Mouse (Mus musculus) macrophage (primary cell): ENCODE measurements around the gene Ccdc187. TPM values are rescaled to one million over a fixed set of nuclear protein-coding genes. Genes with fewer than 3 reads are reported as not detected.

Source experiments
- H3K27ac ChIP-seq: fragments of 350-480 bp; formaldehyde crosslinking; 2 replicates; pipeline ENCODE4 v1.9.0; 2021
- H3K36me3 ChIP-seq: fragments of 350-480 bp; formaldehyde crosslinking; 2 replicates; pipeline ENCODE4 v1.9.0; 2021; ENCODE audit errors: inconsistent target
- H3K4me3 ChIP-seq: fragments of 350-480 bp; formaldehyde crosslinking; 2 replicates; pipeline ENCODE4 v1.9.0; 2021; ENCODE audit errors: inconsistent target
- H3K79me2 ChIP-seq: fragments of 350-480 bp; formaldehyde crosslinking; 2 replicates; pipeline ENCODE4 v1.9.0; 2021; ENCODE audit errors: inconsistent target
- WGBS: methylation state at CpG from one replicate; pipeline ENCODE4 v1.1.7; 2026; ENCODE audit warnings: inconsistent platforms; ENCODE audit not compliant: missing documents; 5-methylcytosine and 5-hydroxymethylcytosine counted together
- polyA plus RNA-seq: library from polyadenylated mRNA; stranded (reverse); fragments of 250-400 nt; gene quantifications from 3 replicates; pipeline ENCODE4 v1.2.4, GENCODE M21; 2018; ENCODE audit warnings: inconsistent platforms

Gene Ccdc187
- polyA plus RNA-seq, 1 experiment from 2014 or later, result not detected

DNA sequence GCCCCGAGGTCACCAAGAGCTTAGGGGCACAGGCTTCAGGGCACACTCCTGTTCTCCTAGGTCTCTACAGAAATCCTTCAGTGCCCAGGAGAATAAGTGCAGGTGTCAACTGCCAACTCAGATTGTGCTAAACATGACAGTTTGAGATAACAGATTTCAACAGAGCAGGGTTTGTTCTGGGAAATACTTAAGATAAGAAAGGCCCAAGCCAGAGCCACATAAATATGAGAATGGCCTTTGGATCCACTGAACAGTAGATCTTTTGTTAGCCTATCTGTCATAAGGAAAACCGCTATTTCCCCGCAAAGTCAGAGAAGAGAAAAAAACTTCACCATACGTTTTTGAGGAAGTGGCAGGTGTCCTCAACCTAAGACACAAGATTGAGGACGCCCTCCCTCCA is 60.1 kb downstream of the Ccdc187 start:
- no peaks in the 10 kb centered on the region for H3K79me2 ChIP-seq
- no peak overlapping the region for H3K27ac ChIP-seq
- no peaks in the 10 kb centered on the region for H3K36me3 ChIP-seq
- H3K4me3 ChIP-seq, result no peak overlapping the region
- WGBS, result 88% methylated on average over 5 of the region's 5 CpGs

DNA sequence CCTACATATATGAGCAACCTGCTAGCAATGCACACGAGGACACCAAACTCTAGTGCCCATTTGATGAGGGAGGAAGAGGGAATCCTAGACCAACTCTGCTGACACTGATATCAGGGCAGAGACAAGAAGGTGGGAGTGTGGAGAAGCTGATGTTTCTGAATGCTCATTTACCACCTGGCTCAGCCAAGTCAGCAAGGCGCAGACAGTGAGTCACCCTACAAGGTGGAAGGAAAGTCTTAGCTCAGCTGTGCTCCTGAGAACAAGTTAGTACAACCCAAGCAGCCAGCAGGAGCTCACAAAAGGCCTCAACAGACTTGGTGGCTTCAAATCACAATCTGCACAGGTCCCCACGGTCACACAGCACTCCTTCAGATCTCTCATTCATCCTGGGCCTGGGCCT is 63.0 kb downstream of the Ccdc187 start:
- Histone ChIP-seq H3K27ac (no peak overlapping the region), H3K4me3 (no peak overlapping the region), H3K79me2 (no peaks in the 10 kb centered on the region), H3K36me3 (no peaks in the 10 kb centered on the region)
- 92% methylated on average over 3 of the region's 3 CpGs for WGBS

DNA sequence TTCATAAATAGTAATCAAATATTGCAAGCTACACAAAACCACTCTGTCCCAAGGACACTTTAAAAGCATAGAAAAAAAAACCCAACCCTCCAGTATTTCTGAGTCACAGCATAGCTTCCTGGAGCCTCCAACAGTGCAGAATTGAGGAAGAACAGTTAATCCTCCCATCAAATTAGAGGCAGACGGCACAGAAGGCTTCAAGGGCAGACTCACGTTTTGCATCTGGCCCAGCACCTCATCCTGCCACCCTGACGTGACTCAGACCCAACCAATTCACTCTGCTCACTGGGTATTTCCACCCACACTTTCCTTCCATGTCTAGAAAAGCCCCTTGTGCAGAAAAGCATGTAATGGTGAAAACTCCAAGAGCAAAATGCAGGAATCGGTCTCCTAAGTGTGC is 64.1 kb downstream of the Ccdc187 start:
- 59% methylated on average over 4 of the region's 4 CpGs for WGBS
- Histone ChIP-seq H3K27ac (no peak overlapping the region), H3K4me3 (no peak overlapping the region), H3K36me3 (no peaks in the 10 kb centered on the region), H3K79me2 (no peaks in the 10 kb centered on the region)

DNA sequence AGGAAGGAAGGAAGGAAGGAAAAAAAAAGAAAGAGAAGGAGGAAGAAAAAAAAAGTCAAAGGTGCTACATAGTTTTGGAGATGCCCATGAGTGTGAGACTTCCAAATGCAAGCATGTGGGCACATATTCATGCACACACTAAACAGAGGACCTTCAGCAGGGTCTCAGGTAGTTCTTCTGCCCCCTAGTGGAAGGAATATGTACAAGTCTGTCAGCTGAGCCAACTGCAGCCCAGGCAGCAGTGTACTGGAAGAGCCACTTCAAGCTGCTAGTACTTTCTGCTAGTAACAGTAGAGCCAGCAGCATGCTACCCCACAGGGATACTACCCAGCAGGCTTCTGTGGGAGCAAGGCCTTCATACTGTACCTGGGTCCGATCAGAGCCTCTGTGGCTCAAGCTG is 66.6 kb downstream of the Ccdc187 start:
- Histone ChIP-seq H3K27ac (no peak overlapping the region), H3K79me2 (no peaks in the 10 kb centered on the region), H3K36me3 (no peaks in the 10 kb centered on the region), H3K4me3 (no peak overlapping the region)
- WGBS, result 100% methylated on average over 1 of the region's 1 CpGs

DNA sequence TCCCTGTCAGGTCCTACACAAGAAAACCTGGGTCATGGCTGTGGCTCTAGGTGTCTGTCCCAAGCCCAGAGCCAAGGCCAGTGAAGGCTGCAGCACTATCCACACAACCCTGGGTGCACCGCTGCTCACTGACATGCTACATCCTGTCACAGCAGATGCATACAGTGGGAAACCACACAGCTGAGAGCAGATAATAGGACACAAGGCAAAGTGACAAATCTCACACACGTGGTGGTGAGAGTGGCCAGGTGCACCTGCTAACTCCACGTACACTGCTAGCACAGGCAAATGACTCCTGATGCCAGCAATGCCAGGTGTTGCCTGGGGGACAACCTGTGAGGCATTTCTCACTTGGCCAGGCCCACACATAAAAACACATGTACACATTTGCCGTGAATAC is 69.1 kb downstream of the Ccdc187 start:
- Histone ChIP-seq H3K36me3 (no peaks in the 10 kb centered on the region), H3K27ac (no peak overlapping the region), H3K4me3 (no peak overlapping the region), H3K79me2 (no peaks in the 10 kb centered on the region)
- WGBS, result 95% methylated on average over 4 of the region's 4 CpGs

DNA sequence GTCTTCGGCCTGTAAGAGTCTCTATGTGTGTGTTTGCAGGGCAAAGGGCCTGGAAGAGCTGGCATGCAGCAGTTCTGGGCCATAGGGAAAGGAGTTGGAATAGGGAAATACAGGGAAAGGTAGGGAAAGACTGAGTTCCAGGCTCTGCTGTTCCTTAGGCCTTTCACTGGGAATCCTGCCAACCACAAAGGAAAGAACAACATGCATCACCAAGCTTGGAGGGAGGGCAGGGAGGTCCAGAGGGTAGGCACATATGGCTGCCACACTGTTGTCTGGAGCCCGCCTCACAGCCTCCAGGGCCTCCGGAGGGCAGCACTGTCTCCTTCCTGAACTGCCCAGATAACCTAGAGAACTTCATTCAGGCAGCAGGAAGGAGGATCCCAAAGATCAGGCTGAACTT is 70.4 kb downstream of the Ccdc187 start:
- Histone ChIP-seq H3K36me3 (0 out of 2 replicates have a peak, but pooled peaks cover 6% of the 10 kb centered on the region), H3K27ac (no peak overlapping the region), H3K4me3 (no peak overlapping the region), H3K79me2 (no peaks in the 10 kb centered on the region)
- 100% methylated on average over 3 of the region's 3 CpGs for WGBS

DNA sequence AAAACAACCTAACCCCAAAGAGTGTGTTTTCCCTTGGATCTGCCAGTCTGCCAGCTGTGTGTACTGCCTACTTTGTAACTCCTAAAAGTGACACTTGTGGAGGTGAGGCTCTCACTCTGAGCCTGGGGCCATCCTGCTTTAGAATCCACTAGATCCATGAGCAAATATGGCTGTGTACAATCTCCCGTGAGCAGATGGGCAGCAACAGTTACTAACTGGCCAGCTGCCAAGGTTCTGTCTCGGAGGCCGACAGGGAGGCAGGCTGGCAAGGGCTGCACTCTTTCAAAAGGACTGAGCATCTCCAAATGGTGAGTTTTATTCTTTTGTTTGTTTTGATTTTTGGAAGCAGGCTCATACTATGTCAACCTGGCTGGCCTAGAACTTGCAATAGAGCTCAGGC is 79.8 kb downstream of the Ccdc187 start:
- 98% methylated on average over 3 of the region's 3 CpGs for WGBS

DNA sequence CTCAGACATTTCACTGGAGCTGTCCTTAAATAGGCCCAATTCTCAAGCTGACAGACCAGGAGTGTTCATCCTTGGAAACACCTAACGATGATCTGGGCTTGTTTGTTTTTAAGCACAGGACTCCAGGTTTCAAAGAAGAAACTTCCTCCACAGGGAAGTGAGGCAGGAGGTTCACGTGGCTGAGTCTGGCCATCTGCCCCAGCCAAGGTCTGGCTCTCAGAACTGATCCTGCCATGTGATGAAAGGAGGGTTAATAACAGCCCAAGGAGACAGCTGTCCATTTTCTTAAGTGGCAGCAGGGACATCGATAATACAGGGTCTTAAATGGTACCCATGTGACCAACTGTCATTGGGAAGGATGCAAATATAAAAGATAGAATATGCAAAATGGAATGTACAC is 84.8 kb downstream of the Ccdc187 start:
- peaks cover 13% of the 10 kb centered on the region for H3K36me3 ChIP-seq
- H3K27ac ChIP-seq, result no peak overlapping the region
- no peak overlapping the region for H3K4me3 ChIP-seq
- no peaks in the 10 kb centered on the region for H3K79me2 ChIP-seq
- 96% methylated on average over 3 of the region's 3 CpGs for WGBS

More for the DNA sequence above, 79.8 kb downstream of the Ccdc187 start:
- no peak overlapping the region for H3K4me3 ChIP-seq
- peaks cover 20% of the 10 kb centered on the region for H3K36me3 ChIP-seq
- H3K27ac ChIP-seq, result no peak overlapping the region
- H3K79me2 ChIP-seq, result no peaks in the 10 kb centered on the region

DNA sequence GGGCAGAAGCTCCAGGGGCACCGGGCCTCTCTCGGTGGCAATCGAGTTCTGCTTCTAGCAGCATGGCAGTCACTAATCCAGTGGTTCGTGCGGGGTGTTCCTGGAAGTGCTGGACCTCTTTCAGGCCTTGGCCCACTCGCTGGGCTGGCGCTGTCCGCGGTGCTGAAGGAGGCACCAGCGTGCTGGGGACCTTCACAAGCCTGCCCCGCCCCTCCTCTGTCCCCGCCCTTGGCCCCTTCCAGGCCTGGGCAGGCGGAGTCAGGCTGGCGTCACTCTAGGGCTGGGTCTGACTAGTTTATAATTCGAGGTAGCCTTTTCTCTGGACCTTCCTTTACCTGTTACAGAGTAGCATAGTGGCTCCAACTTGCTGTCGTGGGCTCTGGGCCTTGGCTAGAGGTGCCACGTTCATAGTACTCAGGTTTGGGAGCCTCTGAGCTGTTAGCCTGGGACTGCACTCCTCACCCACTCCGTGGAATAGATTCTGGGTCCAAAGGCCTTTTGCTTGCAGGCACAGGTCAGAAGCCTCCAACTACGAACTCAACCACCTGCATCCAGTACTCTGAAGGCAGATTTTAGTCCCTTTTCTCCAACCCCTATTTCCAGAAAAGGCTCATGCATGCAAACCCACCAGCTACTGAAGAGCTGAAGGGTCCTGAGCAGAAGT is 86.1 kb downstream of the Ccdc187 start, which contains the start of gene Lhx3:
Gene Lhx3 (minus strand): TSS at position 164 of the 664 bp plus-strand sequence.
- Histone ChIP-seq H3K4me3 (no peak within 1 kb of the TSS), H3K27ac (no peak within 1 kb of the TSS), H3K79me2 (no peaks in the 10 kb centered on the region), H3K36me3 (peaks cover 9% of the 10 kb centered on the region)
- 22% methylated on average over 18 of the region's 19 CpGs for WGBS

DNA sequence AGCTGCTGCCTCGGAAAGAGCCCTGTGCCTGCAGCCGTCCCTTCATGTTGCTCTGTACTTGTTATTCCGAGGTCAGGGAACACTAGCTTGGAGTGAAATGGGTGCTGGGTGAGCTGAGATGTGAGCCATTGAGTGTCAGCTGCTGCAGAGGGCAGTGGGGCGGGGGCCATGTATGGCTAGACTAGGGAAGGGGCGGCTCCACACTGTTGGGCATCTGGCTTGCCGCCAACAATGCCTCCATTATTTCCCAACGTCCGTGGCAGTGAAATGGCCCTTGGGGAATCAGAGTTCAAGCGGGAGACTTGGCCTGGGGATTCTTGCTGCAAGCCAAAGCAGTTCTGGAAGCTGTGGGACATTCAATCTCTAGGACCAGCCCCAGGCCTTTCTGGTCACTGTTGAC is 86.8 kb downstream of the Ccdc187 start:
- H3K27ac ChIP-seq, result no peak overlapping the region
- 25% methylated on average over 9 of the region's 9 CpGs for WGBS

DNA sequence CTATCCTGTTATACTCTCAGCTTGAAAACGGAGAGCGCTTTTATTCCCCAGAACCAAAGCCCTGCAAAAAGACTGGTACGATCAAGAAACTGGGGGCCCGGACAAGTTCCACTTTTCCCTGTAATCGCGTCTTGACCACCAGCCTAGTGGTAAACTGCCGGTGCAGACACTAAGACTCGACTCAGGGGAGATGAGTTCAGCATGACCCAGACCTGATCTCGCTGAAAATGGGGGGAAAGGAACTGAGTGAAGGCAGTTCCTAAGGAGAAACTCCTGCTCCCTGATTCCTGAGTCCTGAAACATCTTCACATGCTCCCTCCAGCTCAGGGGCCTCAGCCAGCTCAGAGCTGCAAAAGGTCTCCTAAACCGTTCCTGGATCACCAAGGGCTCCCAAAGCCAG is 88.6 kb downstream of the Ccdc187 start:
- WGBS, result 13% methylated on average over 10 of the region's 10 CpGs
- Histone ChIP-seq H3K36me3 (peaks cover 2% of the 10 kb centered on the region; the same call in 1 of the 2 replicates), H3K27ac (no peak overlapping the region), H3K4me3 (no peak overlapping the region), H3K79me2 (no peaks in the 10 kb centered on the region)

More for the DNA sequence above, 86.8 kb downstream of the Ccdc187 start:
- Histone ChIP-seq H3K4me3 (no peak overlapping the region), H3K79me2 (no peaks in the 10 kb centered on the region), H3K36me3 (peaks cover 9% of the 10 kb centered on the region)

DNA sequence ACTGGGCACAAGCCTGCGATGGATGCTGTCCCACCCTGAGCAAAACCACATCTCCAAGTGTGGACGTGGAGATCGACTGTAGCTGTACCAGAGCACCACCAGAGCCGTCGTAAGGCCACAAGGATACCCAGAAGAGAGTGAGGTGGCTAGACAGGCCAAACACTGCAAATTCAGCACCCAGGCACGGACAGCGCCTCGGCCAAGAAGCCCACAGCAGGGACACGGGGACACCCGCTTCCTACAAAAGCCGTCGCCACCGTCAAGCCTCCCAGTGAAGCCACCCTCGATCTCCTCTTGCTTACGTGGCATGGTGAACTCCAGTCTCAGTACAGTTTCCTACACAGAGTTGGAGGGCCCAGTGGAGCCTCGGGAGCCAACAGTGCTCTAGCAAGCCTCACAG is 89.2 kb downstream of the Ccdc187 start:
- no peak overlapping the region for H3K4me3 ChIP-seq
- 4% methylated on average over 16 of the region's 16 CpGs for WGBS
- H3K36me3 ChIP-seq, result no peaks in the 10 kb centered on the region; the same call in 1 of the 2 replicates
- H3K27ac ChIP-seq, result no peak overlapping the region
- H3K79me2 ChIP-seq, result no peaks in the 10 kb centered on the region

DNA sequence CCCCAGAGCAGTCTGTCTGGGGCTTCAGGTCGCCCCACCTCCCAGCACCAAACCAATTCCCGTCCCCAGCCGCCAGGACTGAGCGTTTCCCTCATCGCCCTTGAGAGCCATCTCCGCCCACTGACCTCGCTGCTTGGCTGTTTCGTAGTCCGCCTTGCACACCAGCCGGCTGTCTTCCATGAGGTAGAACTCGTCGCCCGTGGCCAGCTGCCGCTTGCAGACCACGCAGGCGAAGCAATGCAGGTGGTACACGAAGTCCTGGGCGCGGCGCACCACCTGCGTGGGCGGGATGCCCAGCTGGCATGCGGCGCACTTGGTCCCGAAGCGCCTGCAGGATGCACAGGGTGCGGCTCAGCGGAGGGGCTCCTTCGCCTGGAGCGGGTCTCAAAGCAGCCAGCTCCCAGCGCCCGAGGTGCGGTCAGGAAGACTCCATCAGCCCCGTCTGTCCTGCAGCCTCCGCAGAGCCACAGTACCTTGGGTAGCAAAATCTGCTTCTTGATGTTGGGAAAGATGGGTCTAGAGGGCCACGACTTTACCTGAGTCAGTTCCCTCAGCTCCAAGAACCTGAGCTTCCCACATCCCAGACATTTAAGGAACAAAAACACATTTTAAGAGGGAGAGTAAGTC is 91.4 kb downstream of the Ccdc187 start:
- WGBS, result 9% methylated on average over 35 of the region's 36 CpGs
- Histone ChIP-seq H3K27ac (no peak overlapping the region), H3K36me3 (no peaks in the 10 kb centered on the region), H3K79me2 (no peaks in the 10 kb centered on the region), H3K4me3 (no peak overlapping the region)

DNA sequence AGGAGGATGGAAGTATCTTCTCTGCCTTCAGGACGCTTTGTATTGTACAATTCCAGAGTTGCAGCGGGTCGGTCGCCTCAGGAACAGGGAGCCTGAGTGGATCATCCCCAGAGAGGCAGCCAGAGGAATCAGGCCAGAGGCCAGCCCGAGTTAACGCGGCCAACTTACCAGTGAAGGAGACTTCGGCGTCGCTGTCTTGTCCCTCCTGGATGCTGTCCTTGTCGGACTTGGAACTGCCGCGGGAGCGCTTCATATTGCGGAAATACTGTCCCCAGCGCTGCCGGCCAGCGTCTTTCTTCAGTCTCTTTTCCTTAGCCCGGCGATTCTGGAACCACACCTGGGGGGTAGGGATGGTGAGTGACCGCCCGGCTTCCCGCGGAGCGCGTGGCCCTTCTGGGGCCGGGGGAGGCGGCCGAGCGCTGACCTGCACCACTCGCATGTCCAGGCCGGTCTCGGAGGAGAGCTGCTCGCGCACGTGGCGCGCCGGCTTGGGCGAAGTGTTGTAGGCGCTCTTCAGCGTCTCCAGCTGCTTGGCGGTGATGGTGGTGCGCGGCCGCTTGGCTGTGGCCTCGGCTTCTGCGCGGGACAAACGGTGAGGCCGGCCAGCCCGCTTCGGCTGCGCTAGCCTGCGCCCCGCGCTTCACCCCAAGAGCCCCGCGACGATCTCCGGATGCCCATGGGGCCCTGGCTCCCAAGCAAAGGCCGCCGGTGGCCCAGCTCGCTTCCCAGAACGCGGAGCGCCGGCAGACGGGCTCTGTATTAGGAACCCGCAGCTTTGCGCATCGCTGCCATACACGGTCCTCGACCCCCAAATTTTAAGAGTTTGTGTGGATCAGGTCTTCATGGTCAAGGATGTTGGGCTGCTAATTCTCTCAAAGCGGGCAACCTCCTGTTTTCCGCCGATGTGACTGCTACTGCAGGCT is 92.2 kb downstream of the Ccdc187 start:
- 5% methylated on average over 76 of the region's 77 CpGs for WGBS
- no peaks in the 10 kb centered on the region for H3K79me2 ChIP-seq

DNA sequence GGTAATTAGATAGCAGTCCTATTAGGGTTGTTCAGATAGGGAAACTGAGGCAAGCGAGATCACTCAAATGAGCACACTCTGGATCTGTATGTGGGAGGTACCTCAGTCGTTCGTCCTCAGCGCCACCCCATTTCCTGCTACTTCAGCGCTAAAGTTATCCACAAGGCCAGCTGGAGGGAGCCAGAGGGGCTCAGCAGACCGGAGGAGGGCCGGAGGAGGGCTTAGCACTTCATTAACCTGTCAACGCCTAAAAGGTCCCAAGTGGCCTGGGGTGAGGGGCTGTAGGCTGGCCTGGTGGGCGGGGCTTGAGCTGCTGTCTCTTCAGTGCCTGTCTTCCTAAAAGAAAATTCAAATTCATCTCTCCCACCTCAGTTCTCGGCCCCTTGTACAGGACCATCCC is 95.9 kb downstream of the Ccdc187 start:
- no peak overlapping the region for H3K27ac ChIP-seq
- no peaks in the 10 kb centered on the region for H3K36me3 ChIP-seq
- H3K79me2 ChIP-seq, result no peaks in the 10 kb centered on the region
- H3K4me3 ChIP-seq, result no peak overlapping the region
- 6% methylated on average over 9 of the region's 10 CpGs for WGBS

More for the DNA sequence above, 92.2 kb downstream of the Ccdc187 start:
- no peaks in the 10 kb centered on the region for H3K36me3 ChIP-seq
- no peak overlapping the region for H3K4me3 ChIP-seq
- H3K27ac ChIP-seq, result no peak overlapping the region
